Mouse (Mus musculus): ENCODE measurements around the gene Bag3.

DNA sequence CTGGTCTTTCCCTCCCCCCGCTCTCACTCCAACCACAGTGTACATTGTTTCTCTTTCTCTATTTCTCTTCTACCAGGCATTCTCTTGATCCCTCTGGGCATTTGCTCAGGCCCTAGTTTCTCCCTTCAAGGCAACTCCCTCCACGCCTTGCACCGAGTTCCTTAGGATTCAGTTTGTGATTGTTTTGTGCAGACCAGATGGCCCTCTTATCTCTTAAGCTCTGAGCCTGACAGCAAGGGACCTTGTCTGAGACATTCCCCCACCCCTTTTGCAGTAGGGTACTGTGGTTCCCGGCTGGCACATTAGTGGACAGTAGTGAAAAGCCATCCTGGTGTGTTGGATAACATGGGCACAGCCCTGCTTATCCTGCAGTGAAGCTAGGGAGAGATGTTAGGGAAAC, 19.1 kb downstream of the Bag3 start:
- TF ChIP-seq CTCF (conservative IDR thresholded peaks at IDR 0.05; ENCODE audit: insufficient read depth, insufficient read length, low read depth, low read length) (no peak), POLR2A (IDR thresholded peaks at IDR 0.05; ENCODE audit: low read depth, low read length) (no peak)
